Mouse (Mus musculus) limb, embryonic 14.5 days (tissue): Measurements from ENCODE around the gene Fbxl2. TPM values are rescaled to one million over a fixed set of nuclear protein-coding genes. Genes with fewer than 3 reads are reported as not detected.

Experiments
- ATAC-seq: fragments of 200-750 bp; cut with Nextera tagmentation; 2 replicates; pipeline ENCODE4 v1.8.0; 2017; ENCODE audit warnings: low read depth, moderate number of reproducible peaks, moderate TSS enrichment; ENCODE audit not compliant: low FRiP score
- DNase-seq: peaks from one replicate; pipeline ENCODE4 v3.0.0-alpha.2; 2015; ENCODE audit warnings: low spot score
- H3K27ac ChIP-seq: fragments of 300-500 bp; sonication (generic); replicated peaks from 2 replicates; pipeline ENCODE4 v1.5.1; 2014; ENCODE audit warnings: low read depth, mild to moderate bottlenecking, low read length, moderate library complexity, mixed read lengths
- H3K27me3 ChIP-seq: fragments of 300-500 bp; sonication (generic); 2 replicates; pipeline ENCODE4 v1.6.1; 2014; ENCODE audit warnings: low read length, mixed read lengths; ENCODE audit not compliant: control insufficient read depth, insufficient read depth
- H3K36me3 ChIP-seq: fragments of 300-500 bp; sonication (generic); 2 replicates; pipeline ENCODE4 v1.6.1; 2014; ENCODE audit warnings: mild to moderate bottlenecking, low read length, moderate library complexity, mixed read lengths; ENCODE audit not compliant: control insufficient read depth, insufficient read depth
- H3K4me1 ChIP-seq: fragments of 300-500 bp; sonication (generic); 2 replicates; pipeline ENCODE4 v1.6.1; 2014; ENCODE audit warnings: antibody characterized with exemption, low read length, mixed read lengths; ENCODE audit not compliant: control insufficient read depth, insufficient read depth
- H3K4me2 ChIP-seq: fragments of 300-500 bp; sonication (generic); replicated peaks from 2 replicates; pipeline ENCODE4 v1.6.1; 2014; ENCODE audit warnings: low read depth, mild to moderate bottlenecking, low read length, moderate library complexity; ENCODE audit not compliant: severe bottlenecking
- H3K4me3 ChIP-seq: fragments of 300-500 bp; sonication (generic); replicated peaks from 2 replicates; pipeline ENCODE4 v1.5.1; 2014; ENCODE audit warnings: low read length
- H3K9ac ChIP-seq: fragments of 300-500 bp; sonication (generic); 2 replicates; pipeline ENCODE4 v1.6.1; 2014; ENCODE audit warnings: mild to moderate bottlenecking, low read depth, low read length, moderate library complexity; ENCODE audit not compliant: severe bottlenecking
- H3K9me3 ChIP-seq: fragments of 300-500 bp; sonication (generic); 2 replicates; pipeline ENCODE4 v1.6.1; 2016; ENCODE audit warnings: low read length; ENCODE audit not compliant: control insufficient read depth
- POLR2A ChIP-seq: fragments of 200-500 bp; IDR thresholded peaks from 2 replicates; pipeline ENCODE4 v1.8.0; 2012; ENCODE audit warnings: inconsistent platforms, mild to moderate bottlenecking, moderate library complexity, borderline replicate concordance; ENCODE audit not compliant: insufficient read depth, insufficient read length; ENCODE audit errors: extremely low read depth
- WGBS: fragments of 180-500 bp; shearing (Covaris S2); extraction: QIAGEN DNeasy Blood & Tissue Kit; methylation state at CpG from one replicate; pipeline ENCODE4 v1.1.7; 2014; 5-methylcytosine and 5-hydroxymethylcytosine counted together
- polyA plus RNA-seq, 2 experiments: library from polyadenylated mRNA; depleted of rRNA in 1 of 2; stranded (reverse) in 1 of 2; unstranded in 1 of 2; fragments of >200 nt; fragmentation: Nextera tagmentation in 1 of 2; extraction: Ambion mirVana in 1 of 2; gene quantifications; 2 replicates each; pipeline versions ENCODE4 v1.2.1 to v1.2.3; 2012 to 2014

The Fbxl2 gene
- polyA plus RNA-seq, 2 experiments: 4.6 to 8.3 TPM

- TF ChIP-seq POLR2A: no peak
- Histone ChIP-seq H3K9ac (no peak overlapping the region), H3K4me1 (no peaks in the 10 kb centered on the region), H3K4me3 (no peak overlapping the region), H3K27ac (no peak overlapping the region), H3K9me3 (no peaks in the 10 kb centered on the region), H3K27me3 (no peaks in the 10 kb centered on the region), H3K36me3 (peaks cover 15% of the 10 kb centered on the region), H3K4me2 (no peak overlapping the region)
- DNase-seq: no peak
- 89% methylated on average over 3 of the region's 3 CpGs for WGBS
- no peak for ATAC-seq
Observed at GRCm38 (mm10) chr9:113941103-113941805, 104.7 kb downstream of the Fbxl2 start.

- H3K9me3 ChIP-seq: no peaks in the 10 kb centered on the region
- no peak for DNase-seq
- H3K27me3 ChIP-seq: no peaks in the 10 kb centered on the region
- H3K9ac ChIP-seq: no peak overlapping the region
- TF ChIP-seq POLR2A: no peak
- H3K4me2 ChIP-seq: no peak overlapping the region
- ATAC-seq: no peak
- no peak overlapping the region for H3K4me3 ChIP-seq
- WGBS: 84% methylated on average over 9 of the region's 9 CpGs
- no peaks in the 10 kb centered on the region; the same call in 1 of the 2 replicates for H3K36me3 ChIP-seq
- no peaks in the 10 kb centered on the region; the same call in 1 of the 2 replicates for H3K4me1 ChIP-seq
- no peak overlapping the region for H3K27ac ChIP-seq
Observed at GRCm38 (mm10) chr9:113939063-113939850, 106.7 kb downstream of the Fbxl2 start.

GRCm38 (mm10) chr9:113935638-113936037, 110.4 kb downstream of the Fbxl2 start:
- H3K4me2 ChIP-seq: no peak overlapping the region
- no peak for DNase-seq
- TF ChIP-seq POLR2A: no peak
- no peak overlapping the region for H3K4me3 ChIP-seq
- H3K27me3 ChIP-seq: no peaks in the 10 kb centered on the region
- no peaks in the 10 kb centered on the region for H3K9me3 ChIP-seq
- no peak overlapping the region for H3K9ac ChIP-seq
- no peak overlapping the region for H3K27ac ChIP-seq
- ATAC-seq: no peak
- H3K4me1 ChIP-seq: peaks cover 15% of the 10 kb centered on the region
- WGBS: 79% methylated on average over 5 of the region's 5 CpGs
- H3K36me3 ChIP-seq: no peaks in the 10 kb centered on the region; the same call in 1 of the 2 replicates

DNA sequence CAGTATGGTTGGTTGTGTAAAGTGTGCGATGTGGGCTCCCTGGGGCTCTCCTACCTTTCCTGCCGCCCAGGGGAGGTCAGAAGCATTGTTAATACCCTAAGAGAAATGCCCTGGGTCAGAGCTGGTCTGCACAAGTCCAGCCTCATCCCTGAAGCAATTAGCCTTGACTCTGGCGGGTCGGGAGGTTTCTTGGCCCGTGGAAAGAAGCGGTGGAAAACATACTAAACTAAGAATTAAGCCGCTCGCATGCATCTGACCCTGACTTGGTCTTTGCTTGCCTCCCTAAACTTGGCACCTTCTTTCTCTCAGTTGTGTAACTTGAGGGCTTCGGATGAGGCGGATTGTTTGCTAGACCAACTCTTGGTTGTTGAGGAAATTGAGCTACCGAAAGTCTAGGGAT, 113.5 kb downstream of the Fbxl2 start:
- Histone ChIP-seq H3K4me3 (peak overlapping the region; percentile 95), H3K9ac (peak overlapping the region; percentile 93), H3K4me1 (peaks cover 15% of the 10 kb centered on the region), H3K36me3 (no peaks in the 10 kb centered on the region), H3K4me2 (peak overlapping the region; percentile 85), H3K9me3 (no peaks in the 10 kb centered on the region), H3K27ac (0 out of 2 replicates have a peak overlapping the region, but pooled peaks have one; percentile 83), H3K27me3 (no peaks in the 10 kb centered on the region)
- TF ChIP-seq POLR2A: no peak
- no peak for DNase-seq
- ATAC-seq: no peak
- 24% methylated on average over 11 of the region's 11 CpGs for WGBS

DNA sequence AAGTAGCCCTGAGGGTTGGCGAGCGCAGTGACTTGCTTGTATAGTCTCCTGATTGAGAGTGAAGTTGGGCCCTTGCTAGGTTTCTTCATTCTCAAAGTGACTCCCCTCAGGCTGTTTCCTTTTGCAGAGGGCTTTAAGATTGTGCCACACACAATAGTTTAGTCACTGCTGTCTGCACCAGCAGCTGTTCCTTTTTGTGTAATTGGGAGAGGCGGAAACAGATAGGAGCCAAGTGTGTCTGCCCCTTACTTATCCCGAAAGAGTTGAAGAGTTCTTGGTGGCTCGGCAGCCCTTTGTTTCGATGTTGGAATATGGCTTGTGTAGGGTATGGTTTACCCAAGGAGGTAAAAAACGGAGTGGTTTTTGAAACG, 113.9 kb downstream of the Fbxl2 start:
- no peaks in the 10 kb centered on the region for H3K9me3 ChIP-seq
- no peaks in the 10 kb centered on the region for H3K36me3 ChIP-seq
- H3K4me2 ChIP-seq: peak overlapping the region; percentile 85
- H3K27ac ChIP-seq: peak overlapping the region; percentile 83
- TF ChIP-seq POLR2A: no peak
- H3K9ac ChIP-seq: peak overlapping the region; percentile 93
- peak overlapping the region; percentile 95 for H3K4me3 ChIP-seq
- H3K4me1 ChIP-seq: peaks cover 15% of the 10 kb centered on the region
- WGBS: 4% methylated on average over 8 of the region's 8 CpGs
- no peaks in the 10 kb centered on the region for H3K27me3 ChIP-seq
- no peak for ATAC-seq
- peak; percentile 11 for DNase-seq
